Mouse (Mus musculus): ENCODE measurements around the gene Nanos1. TPM values are rescaled to one million over a fixed set of nuclear protein-coding genes. Genes with fewer than 3 reads are reported as not detected.

The Nanos1 gene
- polyA plus RNA-seq, 1 experiment: 0.38 TPM

- Histone ChIP-seq H3ac (ENCODE audit: control insufficient read depth, insufficient read length) (peak within 1 kb of the TSS; percentile 92), H3K79me2 (ENCODE audit: control insufficient read depth, insufficient read depth) (peaks cover 48% of the 10 kb centered on the region), H3K4me3 (peak within 1 kb of the TSS; percentile 97), H3K36me3 (ENCODE audit: control insufficient read depth, insufficient read depth) (no peaks in the 10 kb centered on the region), H3K27me3 (ENCODE audit: control insufficient read depth, insufficient read depth, insufficient read length) (no peaks in the 10 kb centered on the region), H3K4me2 (ENCODE audit: low read depth) (peak within 1 kb of the TSS; percentile 97)
- TF ChIP-seq MYOG (IDR thresholded peaks at IDR 0.05; ENCODE audit: control insufficient read depth in 1 of 3, insufficient read depth in 1 of 3, insufficient read length in 2 of 3, low read depth in 2 of 3) (peak in 1 of 3 experiments; percentile 16), TCF3 (IDR thresholded peaks at IDR 0.05; ENCODE audit: insufficient read length, low read depth) (no peak), REST (IDR thresholded peaks at IDR 0.05; ENCODE audit: insufficient read depth, insufficient read length) (peak; percentile 31), MYOD1 (IDR thresholded peaks at IDR 0.05; ENCODE audit: control insufficient read depth in 1 of 3, insufficient read length in 2 of 3, low read depth in 2 of 3) (no peak), E2F4 (IDR thresholded peaks at IDR 0.05; ENCODE audit: insufficient read depth) (peak; percentile 27), CEBPB (IDR thresholded peaks at IDR 0.05; ENCODE audit: insufficient read depth, poor library complexity, severe bottlenecking) (no peak), SRF (IDR thresholded peaks at IDR 0.05; ENCODE audit: control insufficient read depth, insufficient read length, low read depth) (no peak), POLR2A (IDR thresholded peaks at IDR 0.05; ENCODE audit: insufficient read length, low read depth) (peak; percentile 98), MAX (IDR thresholded peaks at IDR 0.05; ENCODE audit: low read depth) (no peak), TCF12 (IDR thresholded peaks at IDR 0.05; ENCODE audit: insufficient read depth, poor library complexity, severe bottlenecking) (no peak), POLR2AphosphoS2 (IDR thresholded peaks at IDR 0.05; ENCODE audit: insufficient read length, low read depth) (peak; percentile 96), USF1 (IDR thresholded peaks at IDR 0.05; ENCODE audit: low read depth) (peak; percentile 80)
Observed at GRCm38 (mm10) chr19:60790551-60791161, 34.9 kb downstream of the Nanos1 start, which contains the start of gene Eif3a. Gene Eif3a, minus strand, starts transcription at chr19:60790658.

- H3ac ChIP-seq (ENCODE audit: control insufficient read depth, insufficient read length): peak overlapping the region; percentile 92
- no peaks in the 10 kb centered on the region for H3K36me3 ChIP-seq (ENCODE audit: control insufficient read depth, insufficient read depth)
- no peak for TF ChIP-seq TCF12 (IDR thresholded peaks at IDR 0.05; ENCODE audit: insufficient read depth, poor library complexity, severe bottlenecking)
- no peak for TF ChIP-seq E2F4 (IDR thresholded peaks at IDR 0.05; ENCODE audit: insufficient read depth)
- no peak for TF ChIP-seq POLR2A (IDR thresholded peaks at IDR 0.05; ENCODE audit: insufficient read length, low read depth)
- no peak for TF ChIP-seq MYOG (IDR thresholded peaks at IDR 0.05; ENCODE audit: control insufficient read depth in 1 of 3, insufficient read depth in 1 of 3, insufficient read length in 2 of 3, low read depth in 2 of 3)
- no peak for TF ChIP-seq MYOD1 (IDR thresholded peaks at IDR 0.05; ENCODE audit: control insufficient read depth in 1 of 3, insufficient read length in 2 of 3, low read depth in 2 of 3)
- no peak for TF ChIP-seq TCF3 (IDR thresholded peaks at IDR 0.05; ENCODE audit: insufficient read length, low read depth)
- no peak for TF ChIP-seq POLR2AphosphoS2 (IDR thresholded peaks at IDR 0.05; ENCODE audit: insufficient read length, low read depth)
- no peak for TF ChIP-seq SRF (IDR thresholded peaks at IDR 0.05; ENCODE audit: control insufficient read depth, insufficient read length, low read depth)
- TF ChIP-seq REST (IDR thresholded peaks at IDR 0.05; ENCODE audit: insufficient read depth, insufficient read length): no peak
- TF ChIP-seq USF1 (IDR thresholded peaks at IDR 0.05; ENCODE audit: low read depth): no peak
- no peak for TF ChIP-seq MAX (IDR thresholded peaks at IDR 0.05; ENCODE audit: low read depth)
- no peak for TF ChIP-seq CEBPB (IDR thresholded peaks at IDR 0.05; ENCODE audit: insufficient read depth, poor library complexity, severe bottlenecking)
- H3K79me2 ChIP-seq (ENCODE audit: control insufficient read depth, insufficient read depth): peaks cover 43% of the 10 kb centered on the region
- H3K4me2 ChIP-seq (ENCODE audit: low read depth): peak overlapping the region; percentile 80
- H3K4me3 ChIP-seq: peak overlapping the region; percentile 97
- no peaks in the 10 kb centered on the region for H3K27me3 ChIP-seq (ENCODE audit: control insufficient read depth, insufficient read depth, insufficient read length)
Observed at GRCm38 (mm10) chr19:60791164-60791563, 35.4 kb downstream of the Nanos1 start.

GRCm38 (mm10) chr19:60793170-60793707, 37.5 kb downstream of the Nanos1 start:
- H3ac ChIP-seq (ENCODE audit: control insufficient read depth, insufficient read length): no peak overlapping the region
- no peak overlapping the region for H3K4me3 ChIP-seq
- no peaks in the 10 kb centered on the region for H3K36me3 ChIP-seq (ENCODE audit: control insufficient read depth, insufficient read depth)
- H3K4me2 ChIP-seq (ENCODE audit: low read depth): no peak overlapping the region
- H3K27me3 ChIP-seq (ENCODE audit: control insufficient read depth, insufficient read depth, insufficient read length): no peaks in the 10 kb centered on the region
- TF ChIP-seq CEBPB (IDR thresholded peaks at IDR 0.05; ENCODE audit: insufficient read depth, poor library complexity, severe bottlenecking) (no peak), POLR2A (IDR thresholded peaks at IDR 0.05; ENCODE audit: insufficient read length, low read depth) (no peak), POLR2AphosphoS2 (IDR thresholded peaks at IDR 0.05; ENCODE audit: insufficient read length, low read depth) (no peak), SRF (IDR thresholded peaks at IDR 0.05; ENCODE audit: control insufficient read depth, insufficient read length, low read depth) (no peak), E2F4 (IDR thresholded peaks at IDR 0.05; ENCODE audit: insufficient read depth) (no peak), MYOD1 (IDR thresholded peaks at IDR 0.05; ENCODE audit: control insufficient read depth in 1 of 3, insufficient read length in 2 of 3, low read depth in 2 of 3) (no peak), MYOG (IDR thresholded peaks at IDR 0.05; ENCODE audit: control insufficient read depth in 1 of 3, insufficient read depth in 1 of 3, insufficient read length in 2 of 3, low read depth in 2 of 3) (no peak), USF1 (IDR thresholded peaks at IDR 0.05; ENCODE audit: low read depth) (no peak), TCF3 (IDR thresholded peaks at IDR 0.05; ENCODE audit: insufficient read length, low read depth) (no peak), TCF12 (IDR thresholded peaks at IDR 0.05; ENCODE audit: insufficient read depth, poor library complexity, severe bottlenecking) (no peak), REST (IDR thresholded peaks at IDR 0.05; ENCODE audit: insufficient read depth, insufficient read length) (no peak), MAX (IDR thresholded peaks at IDR 0.05; ENCODE audit: low read depth) (no peak)
- H3K79me2 ChIP-seq (ENCODE audit: control insufficient read depth, insufficient read depth): peaks cover 22% of the 10 kb centered on the region

- H3K4me2 ChIP-seq (ENCODE audit: low read depth): no peak overlapping the region
- H3K36me3 ChIP-seq (ENCODE audit: control insufficient read depth, insufficient read depth): no peaks in the 10 kb centered on the region
- H3K27me3 ChIP-seq (ENCODE audit: control insufficient read depth, insufficient read depth, insufficient read length): no peaks in the 10 kb centered on the region
- TF ChIP-seq CEBPB (IDR thresholded peaks at IDR 0.05; ENCODE audit: insufficient read depth, poor library complexity, severe bottlenecking): peak; percentile 68
- TF ChIP-seq MYOG (IDR thresholded peaks at IDR 0.05; ENCODE audit: control insufficient read depth in 1 of 3, insufficient read depth in 1 of 3, insufficient read length in 2 of 3, low read depth in 2 of 3): no peak
- peaks cover 2% of the 10 kb centered on the region for H3K79me2 ChIP-seq (ENCODE audit: control insufficient read depth, insufficient read depth)
- no peak overlapping the region for H3K4me3 ChIP-seq
- no peak overlapping the region for H3ac ChIP-seq (ENCODE audit: control insufficient read depth, insufficient read length)
Observed at GRCm38 (mm10) chr19:60795244-60795643, 39.5 kb downstream of the Nanos1 start.
